Mouse (Mus musculus): ENCODE results near the gene Lama1.
"Not testable (repeated sequence)": the region's sequence is repeated elsewhere in the genome, so short reads cannot be mapped to it uniquely, and the experiment has no call there.

Gene Lama1

DNA sequence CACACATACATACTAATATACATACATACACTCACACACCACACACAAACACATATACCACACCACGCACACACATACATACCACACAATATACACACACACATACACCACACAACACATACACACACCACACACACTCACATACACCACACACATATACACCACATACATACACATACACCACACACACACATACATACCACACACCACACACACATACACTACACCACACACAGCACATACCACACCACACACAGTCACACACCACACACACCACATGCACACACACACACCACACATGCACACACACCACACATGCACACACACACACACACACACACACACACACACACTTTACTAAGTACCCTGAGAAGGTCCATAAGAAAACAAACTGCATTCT lies 25.5 kb downstream of the Lama1 start:
- DNase-seq, result no peak

DNA sequence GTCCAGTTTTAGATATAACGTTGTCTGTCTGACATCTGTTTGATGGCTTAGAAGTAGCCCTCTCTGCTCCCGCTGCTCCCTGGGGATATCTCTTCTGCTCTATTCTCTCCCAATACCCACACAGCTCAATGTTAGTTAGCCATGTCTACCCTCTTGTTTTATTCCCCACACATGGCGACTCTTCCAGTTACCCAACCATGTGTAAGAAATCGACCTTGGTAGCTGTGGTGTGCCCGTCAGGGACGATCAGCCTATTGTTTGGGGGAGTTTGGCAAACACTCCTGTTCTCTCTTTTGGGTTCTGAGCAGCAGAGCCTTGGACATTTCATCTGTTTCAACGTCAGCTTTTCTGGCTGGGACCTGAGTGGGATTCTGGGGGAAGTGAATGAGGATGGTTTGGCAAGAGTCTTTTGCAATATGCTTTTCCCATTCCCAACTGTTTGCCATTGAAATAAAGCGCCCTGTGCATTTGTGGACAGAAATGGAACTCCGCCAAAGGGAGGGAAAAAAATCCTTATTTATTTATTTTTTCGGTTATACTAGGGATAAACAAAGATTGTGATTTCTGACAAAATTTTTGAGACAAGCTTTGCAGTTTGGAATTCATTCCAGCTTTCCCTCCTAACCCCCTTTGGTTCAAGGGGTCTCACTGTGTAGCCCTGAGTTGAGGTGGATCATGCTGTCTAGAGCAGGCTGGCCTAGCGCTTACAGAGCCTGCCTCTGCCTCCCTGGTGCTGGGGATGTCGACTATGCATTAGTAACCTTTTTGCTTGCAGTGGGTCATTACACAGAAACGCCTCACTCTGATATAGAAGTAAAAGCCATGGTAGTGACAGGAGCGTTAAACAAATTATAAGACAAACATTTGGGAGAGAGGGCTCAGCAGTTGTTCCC lies 26.4 kb downstream of the Lama1 start:
- DNase-seq, result no peak

DNA sequence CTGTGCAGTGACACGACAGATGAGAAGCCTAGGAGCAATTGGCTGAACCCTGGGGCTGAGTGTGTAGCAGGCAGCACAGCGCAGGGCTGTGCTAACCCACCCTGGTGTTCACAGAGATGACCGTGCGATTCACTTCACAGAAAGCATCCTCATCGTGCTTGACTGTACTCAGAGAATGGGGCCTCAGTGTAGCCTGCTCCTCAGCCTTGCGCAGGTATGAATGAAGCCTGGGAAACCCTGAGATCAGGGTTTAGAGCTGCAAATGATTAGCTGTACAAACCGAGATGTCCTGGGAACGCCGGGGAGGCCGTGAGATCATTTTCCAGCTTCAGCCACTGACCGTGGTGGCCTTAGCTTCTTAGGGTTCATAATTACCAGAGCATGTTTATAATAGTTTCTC lies 29.5 kb downstream of the Lama1 start:
- no peak for DNase-seq

DNA sequence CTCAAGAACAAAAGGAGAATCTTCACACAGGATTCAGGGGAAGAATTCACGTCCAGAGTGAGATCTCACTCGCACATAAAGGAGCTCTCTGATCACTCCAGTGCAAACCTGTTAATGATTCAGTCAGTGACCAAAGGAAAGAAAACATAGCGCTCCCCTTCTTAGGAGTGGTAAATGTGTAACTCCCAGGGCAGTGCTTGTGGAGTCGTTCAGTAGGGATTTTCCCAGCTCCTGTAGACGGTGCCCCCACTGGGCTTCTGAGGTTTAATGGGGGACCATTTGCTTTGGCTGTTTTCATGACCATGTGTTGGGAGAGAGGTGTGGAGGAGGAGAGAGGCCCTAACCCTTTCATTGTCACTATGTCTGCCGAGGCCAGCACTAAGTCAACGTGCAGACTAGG lies 31.7 kb downstream of the Lama1 start:
- no peak for DNase-seq

DNA sequence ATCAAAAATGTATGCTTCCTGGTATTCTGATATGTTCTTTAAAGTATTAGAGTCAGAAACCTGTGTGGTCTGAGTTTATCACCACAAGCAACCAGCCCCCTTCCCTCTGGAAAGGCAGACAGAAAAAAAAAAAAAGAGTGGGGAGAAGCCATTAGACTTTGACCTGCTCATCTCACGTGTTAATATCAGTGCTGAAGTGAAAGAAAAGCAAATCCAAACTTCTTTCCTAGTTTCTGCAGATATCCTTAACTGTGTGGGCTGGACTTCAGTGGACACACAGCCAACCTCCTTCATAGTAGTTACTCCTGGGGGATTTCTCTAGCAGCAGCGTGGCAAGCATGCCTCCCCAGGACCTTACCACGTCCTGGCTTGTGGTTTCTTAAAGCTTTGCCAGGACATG lies 34.0 kb downstream of the Lama1 start:
- DNase-seq, result no peak

DNA sequence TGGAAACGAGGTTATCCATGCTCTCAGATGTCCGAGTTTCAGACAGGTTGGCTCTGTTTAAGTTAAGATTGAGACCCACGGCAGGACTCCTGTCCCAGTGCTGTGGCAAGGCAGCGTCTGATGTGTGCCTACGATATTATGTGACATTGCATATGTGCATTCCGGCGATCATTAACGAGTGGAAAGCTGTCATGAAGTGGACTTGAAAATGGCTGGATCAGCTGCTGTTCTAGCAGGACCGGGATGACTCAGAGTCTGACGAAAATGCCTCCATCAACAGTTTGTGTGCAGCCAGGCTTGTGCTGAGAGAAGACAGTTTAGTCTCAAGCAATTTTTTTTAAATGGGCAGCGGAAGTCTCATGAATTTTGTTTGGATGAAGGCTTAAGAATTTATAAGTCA lies 34.9 kb downstream of the Lama1 start:
- DNase-seq, result no peak

DNA sequence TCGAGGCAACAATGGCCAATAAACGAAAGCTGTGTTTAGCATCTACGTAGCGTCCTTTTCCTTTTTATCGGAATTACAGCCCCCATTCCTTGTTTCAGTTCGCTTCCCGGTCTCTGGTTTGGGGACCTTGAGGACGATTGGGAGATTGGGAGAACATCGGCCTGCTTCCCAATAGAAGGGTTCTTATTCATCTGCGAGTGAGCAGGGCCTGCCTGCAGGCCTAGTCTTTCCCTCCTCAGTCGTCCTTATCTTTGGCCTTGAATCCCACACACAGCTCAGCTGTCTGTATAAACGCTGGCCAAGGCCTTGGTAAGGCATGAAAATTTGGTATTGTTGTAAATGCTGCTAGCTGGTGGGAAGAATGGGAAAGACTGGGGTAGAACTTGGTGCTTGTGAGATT lies 36.5 kb downstream of the Lama1 start:
- DNase-seq, result no peak

DNA sequence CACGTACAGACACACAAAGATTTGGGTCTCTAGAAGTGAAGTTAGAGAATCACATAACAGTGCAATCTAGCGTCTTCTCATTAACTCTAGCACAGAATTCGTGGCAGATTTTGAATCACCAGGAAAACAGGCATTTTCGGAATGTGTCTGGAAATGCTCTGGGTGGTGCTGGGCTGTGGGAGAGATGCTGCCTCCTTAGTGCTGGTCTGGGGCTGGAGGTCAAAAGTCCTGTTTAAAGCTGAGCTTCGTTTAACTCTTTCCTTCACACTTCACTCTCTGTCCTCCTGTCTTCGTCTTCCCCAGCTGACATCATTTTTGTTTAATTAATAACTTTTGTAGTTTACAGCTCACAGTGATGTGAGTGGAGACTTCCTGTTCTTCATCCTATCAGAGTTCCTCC lies 38.7 kb downstream of the Lama1 start:
- no peak for DNase-seq

DNA sequence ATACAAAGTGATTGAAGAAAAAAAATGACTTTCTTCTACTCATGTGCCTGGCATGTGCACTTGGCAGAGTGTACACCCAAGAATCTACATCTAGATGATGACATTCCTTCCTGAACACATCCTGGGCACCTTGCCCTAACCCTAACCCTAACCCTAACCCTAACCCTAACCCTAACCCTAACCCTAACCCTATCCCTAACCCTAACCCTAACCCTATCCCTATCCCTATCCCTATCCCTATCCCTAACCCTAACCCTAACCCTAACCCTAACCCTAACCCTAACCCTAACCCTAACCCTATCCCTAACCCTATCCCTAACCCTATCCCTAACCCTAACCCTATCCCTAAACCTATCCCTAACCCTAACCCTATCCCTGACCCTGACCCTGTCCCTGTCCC lies 44.2 kb downstream of the Lama1 start:
- not testable (repeated sequence) for DNase-seq

DNA sequence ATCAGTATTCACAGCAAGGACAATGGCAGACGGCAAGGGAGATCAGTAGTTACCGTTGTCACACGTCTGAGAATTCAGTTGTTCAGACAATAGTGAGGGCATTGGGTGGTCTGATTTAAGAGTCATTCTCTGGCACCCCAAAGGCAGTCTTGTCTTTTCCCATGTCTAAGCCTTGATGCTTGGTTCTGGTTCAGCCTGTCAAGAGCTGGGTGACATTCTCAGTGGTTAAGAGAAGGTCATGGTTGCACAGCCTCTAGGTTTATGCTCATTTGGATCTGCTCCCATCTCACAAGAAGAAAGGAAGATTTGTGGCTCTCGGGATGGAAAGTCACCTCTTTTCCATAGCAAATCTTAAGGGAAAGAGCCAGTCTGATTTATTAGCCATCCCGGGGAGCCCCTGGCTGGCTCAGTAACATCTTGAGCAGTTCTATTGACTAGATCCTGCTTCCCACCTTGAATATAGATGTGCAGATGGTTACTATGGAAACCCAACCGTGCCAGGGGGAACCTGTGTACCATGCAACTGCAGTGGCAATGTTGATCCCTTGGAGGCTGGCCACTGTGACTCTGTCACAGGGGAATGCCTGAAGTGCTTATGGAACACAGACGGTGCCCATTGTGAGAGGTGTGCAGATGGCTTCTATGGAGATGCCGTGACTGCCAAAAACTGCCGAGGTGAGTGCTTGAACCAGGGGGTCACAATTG lies 67.3 kb downstream of the Lama1 start:
- DNase-seq, result no peak

DNA sequence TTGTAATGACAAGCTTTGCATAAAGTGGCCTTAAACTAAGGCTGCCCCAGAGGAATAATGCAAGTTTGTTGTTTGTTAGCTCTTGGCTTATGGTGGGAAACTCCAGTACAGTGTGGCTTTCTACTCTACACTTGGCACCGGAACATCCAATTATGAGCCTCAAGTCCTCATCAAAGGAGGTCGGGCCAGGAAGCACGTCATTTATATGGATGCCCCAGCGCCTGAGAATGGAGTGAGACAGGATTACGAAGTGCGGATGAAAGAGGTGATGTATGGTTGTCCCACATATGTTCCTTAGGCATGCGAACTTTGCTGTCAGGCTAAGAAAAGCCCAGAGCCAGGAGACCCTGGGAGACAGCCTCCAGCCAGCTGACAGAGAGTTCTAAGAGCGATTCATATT lies 76.5 kb downstream of the Lama1 start:
- DNase-seq, result no peak

DNA sequence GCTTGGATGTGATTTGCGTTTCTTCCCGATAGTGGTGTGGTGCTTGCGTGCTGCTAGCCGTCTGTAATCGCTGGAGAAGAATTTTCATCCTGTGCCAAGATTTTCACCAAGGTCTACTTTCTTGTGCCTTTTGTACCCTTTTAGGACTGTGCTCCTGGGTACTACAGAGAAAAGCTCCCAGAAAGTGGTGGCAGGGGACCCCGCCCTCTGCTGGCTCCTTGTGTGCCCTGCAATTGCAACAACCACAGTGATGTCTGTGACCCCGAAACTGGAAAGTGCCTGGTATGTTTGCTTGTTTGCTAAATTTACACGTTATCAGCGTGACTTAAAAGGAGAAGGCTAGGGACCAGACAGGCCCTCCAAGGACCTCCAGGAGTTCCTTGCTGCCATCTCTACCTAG lies 79.7 kb downstream of the Lama1 start:
- no peak for DNase-seq

DNA sequence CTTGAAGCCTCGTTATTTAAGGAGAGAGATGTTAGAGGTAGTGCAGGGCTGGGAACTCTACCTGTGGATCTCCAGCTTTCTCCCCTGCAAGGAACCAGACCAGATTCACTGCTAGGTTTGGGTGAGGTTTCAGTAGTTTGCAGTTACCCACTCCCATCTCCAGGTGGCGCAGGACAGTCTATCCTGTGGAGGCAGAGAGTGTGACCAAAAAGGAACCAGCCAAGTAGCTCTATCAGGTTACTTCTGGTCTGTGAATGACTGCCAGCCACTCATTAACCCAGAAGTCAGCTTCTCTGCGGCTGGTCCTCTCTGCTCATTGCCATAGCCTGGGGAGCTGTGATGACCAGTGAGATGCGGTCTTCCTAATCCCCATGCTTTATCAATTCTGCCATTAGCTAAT lies 82.8 kb downstream of the Lama1 start:
- no peak for DNase-seq

DNA sequence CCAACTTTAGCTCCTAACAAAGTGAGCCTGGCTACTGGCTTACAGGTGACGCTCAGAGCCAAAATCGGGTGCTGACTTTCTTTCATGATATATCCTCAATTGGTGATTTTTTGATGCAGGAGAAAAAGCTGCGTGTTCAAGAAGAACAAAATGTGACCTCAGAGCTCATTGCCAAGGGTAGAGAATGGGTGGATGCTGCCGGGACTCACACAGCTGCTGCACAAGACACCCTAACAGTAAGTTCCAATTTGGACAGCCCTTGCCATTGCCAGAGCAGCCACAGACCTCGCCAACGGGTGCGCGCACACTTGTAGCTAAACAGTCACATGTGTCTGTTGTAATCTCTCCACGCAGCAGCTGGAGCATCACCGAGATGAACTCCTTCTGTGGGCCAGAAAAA lies 94.0 kb downstream of the Lama1 start:
- DNase-seq, result no peak

DNA sequence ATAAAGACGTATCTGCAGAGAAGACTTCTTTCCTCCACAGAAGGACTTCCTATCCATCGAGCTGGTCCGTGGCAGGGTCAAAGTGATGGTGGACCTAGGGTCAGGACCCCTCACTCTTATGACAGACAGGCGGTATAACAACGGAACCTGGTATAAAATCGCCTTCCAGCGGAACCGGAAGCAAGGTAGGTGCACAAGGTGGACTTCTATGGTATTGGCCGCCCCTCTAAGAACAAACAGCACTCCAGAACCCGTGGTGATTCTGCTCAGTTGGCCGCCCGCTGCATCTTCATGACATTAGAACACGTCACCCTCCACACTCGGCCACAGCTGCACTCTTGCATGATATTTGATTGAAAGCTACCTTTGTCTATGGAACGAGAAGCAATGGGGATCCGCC lies 112.1 kb downstream of the Lama1 start:
- no peak for DNase-seq

DNA sequence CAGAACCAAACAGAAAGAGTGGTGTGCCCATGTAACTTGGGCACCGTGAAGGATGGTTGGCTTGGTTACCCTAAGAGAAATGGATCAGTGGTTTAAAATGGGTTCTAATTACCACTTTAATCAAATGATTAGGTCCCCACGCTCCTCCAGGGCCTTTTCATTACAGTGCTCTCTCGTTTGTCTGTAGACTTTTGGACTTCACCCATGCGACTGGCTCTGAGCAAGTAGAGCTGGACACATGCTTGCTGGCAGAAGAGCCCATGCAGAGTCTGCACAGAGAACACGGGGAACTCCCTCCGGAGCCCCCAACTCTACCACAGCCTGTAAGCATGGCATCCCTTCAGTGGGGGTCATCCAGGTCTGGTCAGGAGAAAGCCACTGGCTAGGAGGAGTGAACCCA lies 116.6 kb downstream of the Lama1 start:
- DNase-seq, result no peak

DNA sequence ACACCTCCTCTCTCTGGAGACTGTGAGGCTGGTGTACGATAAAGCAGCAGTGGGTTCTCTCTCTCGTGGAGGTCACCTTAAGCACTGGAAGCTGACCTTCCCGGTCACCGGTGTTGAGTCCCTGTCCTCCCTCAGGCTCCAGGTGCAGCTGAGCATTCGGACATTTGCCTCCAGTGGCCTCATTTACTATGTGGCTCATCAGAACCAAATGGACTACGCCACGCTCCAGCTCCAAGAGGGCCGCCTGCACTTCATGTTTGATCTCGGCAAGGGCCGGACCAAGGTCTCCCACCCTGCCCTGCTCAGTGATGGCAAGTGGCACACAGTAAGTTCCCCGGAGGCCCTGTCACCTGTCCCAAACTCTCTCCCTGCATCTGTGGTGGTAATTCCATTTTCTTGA lies 118.7 kb downstream of the Lama1 start:
- DNase-seq, result no peak

DNA sequence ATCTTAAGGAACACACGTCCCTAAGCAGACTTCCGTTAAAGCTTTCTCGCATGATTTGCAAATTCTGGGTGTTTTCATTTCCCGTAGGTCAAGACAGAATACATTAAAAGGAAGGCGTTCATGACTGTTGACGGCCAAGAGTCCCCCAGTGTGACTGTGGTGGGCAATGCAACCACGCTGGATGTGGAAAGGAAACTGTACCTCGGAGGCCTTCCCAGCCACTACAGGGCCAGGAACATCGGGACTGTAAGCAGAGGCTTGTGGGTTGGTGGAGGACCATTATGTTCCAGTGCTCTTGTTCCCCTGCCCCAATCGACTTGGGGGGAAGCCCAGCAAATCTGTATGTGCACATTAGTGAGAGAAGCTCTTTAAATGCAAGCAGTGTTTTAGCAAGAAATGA lies 119.9 kb downstream of the Lama1 start:
- DNase-seq, result no peak

DNA sequence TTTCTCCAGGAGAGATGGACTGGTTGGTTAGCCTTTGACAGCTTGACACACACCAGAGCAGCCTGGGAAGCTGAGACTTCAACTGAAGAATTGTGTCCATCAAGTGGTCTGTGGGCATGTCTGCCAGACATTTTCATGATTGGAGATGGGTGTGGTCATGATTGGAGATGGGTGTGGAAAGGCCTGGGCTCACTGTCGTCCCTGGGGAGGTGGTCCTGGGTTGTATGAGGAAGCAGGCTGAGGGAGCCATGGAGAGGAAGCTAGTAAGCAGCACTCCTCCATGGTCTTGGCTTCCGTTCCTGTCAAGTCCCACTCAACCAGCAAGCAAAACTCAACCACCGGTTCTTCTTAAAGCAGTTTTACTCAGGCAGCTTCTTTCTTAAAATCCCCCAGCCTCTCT lies 130.4 kb downstream of the Lama1 start:
- DNase-seq, result no peak

DNA sequence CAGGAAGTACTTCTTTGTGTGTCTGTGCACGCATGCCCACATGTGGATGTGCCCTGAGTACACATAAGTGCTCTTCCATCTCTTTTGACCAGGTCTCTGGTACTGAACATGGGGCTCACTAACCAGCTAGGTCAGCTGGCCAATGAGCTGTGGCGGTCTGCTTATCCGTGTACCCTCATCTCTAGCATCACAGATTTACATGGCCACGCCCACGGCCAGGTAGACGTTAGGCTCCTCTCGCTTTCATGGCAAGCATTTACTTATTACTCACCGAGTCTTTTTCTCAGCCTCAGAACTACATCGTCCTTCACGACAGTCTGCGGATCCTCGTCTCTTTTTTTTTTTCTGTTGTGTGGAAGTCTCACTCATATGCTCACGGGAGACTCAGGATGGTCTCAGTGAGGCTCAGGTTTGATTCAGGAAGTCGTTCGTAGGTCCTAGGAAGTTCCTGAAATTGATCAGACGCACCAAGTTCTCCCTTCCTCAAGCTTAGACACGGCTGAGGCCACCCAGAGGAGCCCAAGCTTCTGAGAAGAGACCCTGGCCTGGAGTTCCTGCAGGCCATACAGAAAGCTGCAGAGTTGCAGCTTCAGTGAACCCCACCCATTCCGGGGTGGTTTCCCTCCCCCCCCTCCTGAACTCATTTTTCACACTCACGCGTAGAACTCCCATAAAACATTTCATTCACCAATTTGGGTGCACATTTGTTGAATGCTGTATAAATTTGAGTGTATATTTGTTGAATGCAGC lies 139.3 kb downstream of the Lama1 start:
- no peak for DNase-seq

DNA sequence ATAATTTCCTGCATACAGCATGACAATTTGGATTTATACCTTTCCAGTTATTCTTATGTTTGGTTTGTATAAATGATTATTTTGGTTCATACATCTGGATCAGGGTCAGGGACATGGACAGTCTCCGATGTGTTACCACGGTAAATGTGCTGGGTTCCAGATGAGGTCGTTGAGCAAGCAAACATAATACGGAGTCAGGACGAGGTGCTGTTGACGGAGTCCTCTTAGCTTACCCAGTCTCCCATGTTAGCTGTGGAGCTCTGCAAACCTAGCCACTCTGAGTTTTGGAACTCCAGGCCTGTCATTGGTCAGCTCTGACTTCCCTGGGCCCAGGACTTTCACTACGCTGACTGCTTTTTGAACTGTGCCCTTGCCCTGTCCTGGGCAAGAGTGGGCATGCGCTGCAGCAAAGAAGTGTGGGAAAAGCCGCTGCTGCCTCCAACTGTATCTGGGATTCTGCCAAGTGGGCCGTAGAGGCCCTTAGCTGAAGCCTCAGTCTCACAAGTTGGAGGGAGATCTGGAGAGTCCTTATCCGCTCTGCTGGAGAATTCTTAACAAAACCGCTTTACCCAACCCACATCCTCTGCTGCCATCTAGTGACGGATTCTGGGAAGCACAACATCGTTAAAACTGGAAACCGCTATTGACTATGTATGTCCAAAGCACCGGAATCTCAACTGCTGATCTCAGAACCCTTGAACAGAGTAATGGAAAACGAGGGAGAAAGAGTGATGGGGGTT lies 140.5 kb downstream of the Lama1 start:
- DNase-seq, result peak; percentile 26

DNA sequence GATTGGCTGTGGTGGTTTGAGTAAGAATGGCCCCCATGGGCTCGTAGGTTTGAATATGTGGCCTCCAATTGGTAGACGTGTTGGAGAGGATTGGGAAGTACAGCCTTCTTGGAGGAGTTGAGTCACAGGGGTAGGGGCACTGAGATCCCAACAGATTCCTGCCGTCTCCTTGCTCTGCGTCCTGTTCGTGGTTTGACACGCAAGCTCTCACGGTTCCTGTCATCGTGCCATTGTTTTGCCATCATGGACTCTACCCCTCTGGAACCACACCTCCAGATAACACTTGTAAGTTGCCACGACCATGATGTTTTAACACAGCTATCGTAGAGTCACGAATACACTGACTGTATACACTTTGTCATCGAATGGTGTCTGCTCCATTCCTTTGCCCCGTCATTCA lies 141.9 kb downstream of the Lama1 start:
- DNase-seq, result no peak

DNA sequence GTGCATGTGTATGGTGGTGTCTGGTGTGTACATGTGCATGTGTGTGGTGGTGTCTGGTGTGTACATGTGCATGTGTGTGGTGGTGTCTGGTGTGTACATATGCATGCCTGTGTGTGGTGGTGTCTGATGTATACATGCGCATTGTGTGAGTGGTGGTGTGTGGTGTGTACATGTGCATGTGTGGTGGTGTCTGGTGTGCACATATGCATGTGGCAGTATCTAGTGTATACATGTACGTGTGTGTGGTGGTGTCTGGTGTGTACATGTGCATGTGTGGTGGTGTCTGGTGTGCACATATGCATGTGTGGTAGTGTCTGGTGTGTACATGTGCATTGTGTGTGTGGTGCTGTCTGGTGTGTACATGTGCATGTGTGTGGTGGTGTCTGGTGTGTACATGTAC lies 144.4 kb downstream of the Lama1 start:
- not testable (repeated sequence) for DNase-seq
